Mouse (Mus musculus) natural killer cell, adult 2 months (primary cell): ENCODE measurements around the gene Erc2.

Source experiments
- DNase-seq, 2 experiments: peaks; one replicate each; pipeline ENCODE4 v3.0.0; 2022; ENCODE audit warnings: low spot score in 2 of 2

Gene Erc2

DNA sequence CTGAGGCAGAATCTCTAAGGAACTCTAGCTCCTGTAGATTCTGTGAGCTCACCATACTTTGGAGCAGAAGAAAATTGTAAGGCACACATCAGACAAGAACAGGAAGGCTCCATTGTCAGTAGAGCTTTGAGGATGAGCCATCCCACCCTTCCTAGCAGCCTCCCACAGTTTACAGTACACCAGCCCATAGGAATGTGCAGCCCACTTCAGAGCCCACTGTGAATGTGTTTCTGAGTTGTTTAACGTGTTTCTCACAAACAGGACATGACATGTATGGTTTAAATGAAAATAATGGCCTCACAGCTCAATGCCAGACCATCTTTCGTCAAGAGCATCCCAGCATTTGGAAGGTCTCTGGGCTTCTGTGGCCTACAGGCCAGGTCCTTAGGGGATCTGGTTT is 549.1 kb downstream of the Erc2 start:
- DNase-seq = no peak

DNA sequence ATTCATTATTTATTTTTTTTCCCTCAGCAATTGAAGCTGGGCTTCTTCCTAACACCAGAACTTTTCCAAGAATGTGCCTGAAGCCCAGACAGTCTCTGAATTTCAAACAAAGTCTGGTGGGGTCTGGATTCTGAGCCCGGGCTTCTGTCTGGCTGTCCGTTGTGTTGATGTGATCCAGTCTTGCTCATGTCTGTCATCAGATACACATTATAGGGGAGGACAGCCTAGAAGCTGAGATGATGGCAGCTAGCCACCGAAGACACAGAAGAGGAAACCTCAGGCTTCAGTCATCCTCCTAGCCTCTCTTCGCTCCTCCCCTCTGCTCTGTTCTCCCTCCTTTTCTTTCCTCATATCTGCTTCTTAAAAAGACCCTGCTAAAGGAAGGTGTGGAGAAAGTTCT is 551.5 kb downstream of the Erc2 start:
- no peak for DNase-seq

DNA sequence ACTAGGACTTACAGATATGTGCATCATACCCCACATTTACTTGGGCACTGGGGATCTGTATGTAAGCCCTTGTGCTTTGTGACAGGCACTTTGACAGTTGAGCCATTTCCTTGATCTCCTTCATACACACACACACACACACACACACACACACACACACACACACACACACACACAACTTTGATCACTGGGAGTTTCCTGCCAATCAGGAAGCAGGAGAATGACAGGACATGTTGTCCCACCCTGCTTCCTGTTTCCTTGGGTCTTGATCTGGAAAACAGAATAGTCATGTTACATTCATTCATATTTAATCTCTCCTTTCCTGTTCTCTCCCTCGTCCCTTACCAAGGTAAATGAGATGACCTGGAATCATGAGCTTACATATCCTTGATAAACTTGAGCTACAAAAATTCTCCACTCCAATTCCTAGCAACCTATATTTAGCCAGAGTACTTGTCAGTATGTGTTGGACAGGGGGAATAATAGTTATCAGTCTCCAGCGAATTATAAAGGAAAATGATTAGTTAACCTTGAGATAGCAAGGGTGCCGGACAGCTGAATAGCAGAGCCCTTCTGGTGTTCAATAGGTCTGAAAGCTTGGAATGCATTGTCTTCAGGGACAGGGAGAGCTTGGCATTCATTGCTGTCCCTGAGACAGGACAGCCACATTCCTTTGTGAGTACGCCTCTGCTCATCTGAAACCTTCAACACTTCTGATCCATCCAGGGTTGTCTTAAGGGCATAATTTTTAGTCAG is 559.0 kb downstream of the Erc2 start:
- no peak for DNase-seq

DNA sequence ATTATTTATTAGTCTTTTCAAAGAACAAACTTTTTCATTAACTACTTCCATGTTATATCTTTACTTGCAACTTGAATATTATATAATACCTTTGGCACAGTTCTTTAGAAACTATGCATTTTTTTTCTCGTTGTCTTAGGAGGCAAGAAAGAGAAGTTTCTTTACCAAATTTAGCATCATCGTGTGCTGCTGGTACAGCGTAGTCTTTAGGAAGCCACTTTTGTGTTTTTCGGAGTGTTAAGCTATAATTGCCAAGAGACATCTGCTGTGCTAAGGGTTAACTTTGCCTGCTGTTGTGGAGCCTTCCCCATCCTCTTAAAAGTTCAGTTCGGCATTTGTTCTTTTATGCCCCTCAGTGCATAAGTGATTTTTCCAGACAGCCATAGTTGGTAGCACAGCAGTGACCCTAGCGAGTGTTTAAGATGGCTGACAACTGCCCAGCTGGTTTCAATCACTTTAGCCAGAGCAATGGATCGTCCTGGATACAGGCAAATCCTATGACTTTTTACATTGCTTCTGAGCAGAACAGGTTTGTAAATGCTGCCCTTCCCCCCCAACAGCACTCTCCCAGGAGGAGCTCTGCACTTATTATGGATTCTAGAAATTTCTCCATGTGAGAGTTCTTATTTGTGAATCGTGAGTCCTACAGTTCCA is 570.6 kb downstream of the Erc2 start:
- no peak for DNase-seq

DNA sequence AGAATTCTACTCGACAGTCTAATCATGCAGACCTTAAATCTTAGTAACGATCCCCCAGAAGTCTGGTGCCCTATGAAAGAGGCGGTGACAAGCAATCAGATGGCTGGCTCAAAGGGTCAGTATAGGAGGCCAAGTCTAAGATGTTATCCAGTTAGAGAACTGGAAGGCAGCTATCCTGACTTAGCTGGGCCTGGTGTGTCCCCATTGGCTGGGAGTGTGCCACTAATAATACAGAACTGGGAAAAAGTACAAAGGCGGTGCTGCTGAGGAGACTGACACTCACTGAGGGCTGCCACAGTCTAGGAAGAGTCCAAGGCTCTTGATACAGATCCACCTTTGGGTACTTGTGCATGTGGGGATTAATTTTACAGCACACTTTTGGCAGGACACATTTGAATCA is 581.6 kb downstream of the Erc2 start:
- no peak for DNase-seq

DNA sequence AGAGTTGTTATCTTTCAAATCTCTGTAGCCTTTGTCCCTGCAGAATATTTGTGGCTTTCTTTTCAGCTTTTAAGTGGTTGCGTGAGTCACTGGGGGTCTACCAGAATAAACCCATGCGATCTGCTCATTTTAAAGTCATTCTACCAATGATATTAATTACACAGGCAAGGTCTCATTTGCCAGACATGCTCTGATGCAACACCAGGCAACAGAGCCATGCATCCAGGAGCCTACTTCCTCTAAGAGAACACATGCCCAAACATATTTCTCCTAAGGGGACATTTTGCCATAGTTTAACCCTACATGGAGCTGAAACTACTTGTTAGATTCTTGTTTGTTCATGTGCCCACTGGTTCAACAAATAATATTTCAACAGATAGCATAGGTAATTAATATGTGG is 584.1 kb downstream of the Erc2 start:
- no peak for DNase-seq

DNA sequence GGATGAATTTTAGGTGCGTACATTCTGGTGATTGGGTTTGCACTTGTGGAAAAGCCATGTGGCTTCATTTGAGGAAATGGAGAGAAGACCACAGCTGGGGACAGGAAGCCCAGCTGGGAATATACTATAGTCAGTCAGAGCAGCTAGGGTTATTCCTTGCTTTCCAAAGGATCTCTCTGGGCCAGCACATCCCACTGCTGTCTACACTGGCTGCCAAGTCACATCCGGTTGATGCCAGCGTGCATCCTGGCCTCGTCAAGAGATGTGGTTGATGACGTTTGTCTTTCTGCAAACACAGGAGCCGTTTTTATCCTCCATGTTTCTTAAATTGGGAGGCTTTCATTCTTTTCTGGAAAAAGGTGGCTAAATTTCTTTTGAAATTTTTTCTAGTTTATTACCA is 603.3 kb downstream of the Erc2 start:
- no peak for DNase-seq

DNA sequence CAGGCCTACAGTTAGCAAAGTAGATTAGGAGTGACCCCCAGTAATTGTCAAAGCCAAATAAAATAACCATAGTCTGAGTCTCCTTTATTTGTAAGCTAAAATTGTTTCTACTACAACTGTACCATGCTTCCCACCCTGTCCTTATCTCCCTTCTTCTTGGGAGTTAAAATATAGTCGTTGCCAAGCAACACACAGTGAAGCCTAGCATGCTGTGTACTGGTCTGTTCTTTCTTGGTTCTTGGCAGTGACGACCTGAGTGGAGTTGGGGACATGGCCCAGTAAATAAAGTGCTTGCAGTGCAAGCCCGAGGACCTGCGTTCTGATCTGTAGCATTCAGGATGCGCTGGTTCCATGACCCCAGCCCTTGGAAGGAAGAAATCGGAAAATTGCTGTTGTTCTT is 608.3 kb downstream of the Erc2 start:
- no peak for DNase-seq

DNA sequence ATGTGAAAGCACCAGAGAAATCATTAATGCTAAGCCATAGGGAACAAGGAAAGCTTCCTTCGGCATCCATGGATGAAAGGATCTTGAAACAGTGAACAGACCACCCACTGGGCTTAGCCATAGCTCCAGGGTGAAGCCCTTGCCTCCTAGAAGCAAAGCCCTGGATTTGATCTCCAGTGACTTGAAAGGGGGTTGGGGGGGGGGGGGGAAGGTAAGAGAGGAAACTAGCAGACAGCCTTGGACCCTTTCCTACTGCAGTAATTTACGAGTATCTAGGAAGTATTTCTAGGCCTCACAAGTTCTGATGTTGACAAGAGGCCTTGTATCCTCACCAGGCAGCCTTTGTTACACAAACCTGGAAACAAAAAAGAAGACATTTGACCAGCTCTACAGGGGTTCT is 609.0 kb downstream of the Erc2 start:
- DNase-seq = no peak

DNA sequence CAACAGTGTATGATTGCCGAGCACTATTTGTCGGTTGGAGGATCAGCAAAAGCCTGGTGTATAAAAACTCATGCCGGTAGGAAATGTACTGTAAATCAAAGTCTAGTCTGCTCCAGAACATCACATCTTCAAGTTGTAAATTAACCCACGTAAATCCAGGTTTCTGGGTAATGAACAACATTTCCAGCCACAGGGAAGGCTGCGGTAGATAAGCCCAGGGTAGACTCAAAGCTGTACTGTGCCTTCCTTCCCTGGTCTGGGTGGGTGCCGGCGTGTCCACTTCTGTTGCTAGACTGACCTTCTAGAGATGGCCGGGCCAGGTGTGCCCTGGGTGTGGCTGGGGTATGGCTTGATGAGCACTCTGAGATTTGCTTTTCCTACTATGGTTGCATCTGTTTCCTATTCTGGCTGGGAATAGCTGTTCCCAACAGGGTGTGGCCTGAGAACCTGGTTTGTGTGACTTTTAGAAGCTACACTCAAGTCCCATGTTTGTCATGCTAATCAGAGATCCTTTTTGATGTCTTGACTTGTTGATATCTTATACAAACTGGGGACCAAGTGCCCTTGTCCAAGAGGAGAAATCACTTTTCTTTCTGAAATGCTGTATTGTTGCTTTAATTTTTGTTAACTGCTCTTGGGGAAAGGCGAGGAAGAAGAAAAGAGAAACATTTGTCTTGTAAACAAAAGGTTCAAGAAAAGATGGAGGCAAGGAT is 616.3 kb downstream of the Erc2 start:
- DNase-seq = no peak

DNA sequence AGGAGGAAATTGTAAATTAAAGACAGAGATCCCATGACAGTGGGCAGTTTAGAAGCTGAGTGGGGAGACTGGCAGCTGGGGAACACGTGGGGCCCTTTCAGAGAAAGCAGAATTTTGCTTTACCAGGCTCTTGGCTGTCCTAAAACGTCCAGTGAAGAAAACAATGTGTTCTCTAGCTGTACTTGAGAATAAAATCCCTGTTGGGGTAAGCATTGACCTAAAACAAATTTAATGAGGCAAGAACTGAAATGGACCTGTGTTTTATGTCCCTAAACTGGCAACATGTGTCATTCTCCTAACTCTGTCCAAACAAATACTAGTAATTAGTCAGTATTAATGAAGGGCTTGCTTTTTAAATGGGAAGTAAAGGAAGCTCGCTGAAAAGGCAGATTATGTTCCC is 617.9 kb downstream of the Erc2 start:
- no peak for DNase-seq

DNA sequence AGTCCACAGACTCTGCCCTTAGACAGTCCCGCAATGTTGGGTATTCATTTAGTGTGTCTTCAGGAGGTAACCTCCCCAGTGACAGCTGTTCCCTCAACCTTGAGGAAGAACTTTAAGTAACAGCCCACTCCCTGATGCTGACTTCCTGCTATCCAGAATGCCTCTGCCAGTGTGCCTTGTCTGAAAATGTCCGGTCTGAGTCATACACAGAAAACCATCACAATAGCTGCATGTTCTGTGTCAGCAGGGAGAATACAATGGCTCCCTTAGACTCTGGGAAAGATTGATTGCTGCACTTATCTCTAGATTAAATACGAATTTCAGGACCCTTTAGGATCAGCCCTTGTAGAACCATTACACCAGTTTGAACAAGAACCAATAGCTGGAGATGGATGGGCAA is 620.5 kb downstream of the Erc2 start:
- DNase-seq = no peak

DNA sequence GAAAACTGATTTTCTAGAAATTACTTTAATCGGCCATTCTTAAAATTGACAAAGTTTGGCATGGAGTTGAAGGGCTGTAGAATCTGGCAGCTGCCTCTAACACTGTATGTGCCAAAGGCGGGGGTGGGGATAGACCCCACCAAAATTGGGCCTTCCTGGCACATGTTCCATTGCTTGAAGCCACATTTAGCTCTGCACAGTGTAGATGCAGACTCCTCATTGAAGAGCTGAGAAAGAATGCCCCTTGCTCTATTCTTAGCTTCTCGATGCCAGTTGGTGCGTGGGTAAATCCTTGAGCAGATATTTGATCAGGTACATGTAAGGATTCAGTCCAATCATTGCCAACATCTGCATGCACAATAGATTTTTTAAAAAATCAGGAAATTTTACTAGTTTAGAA is 621.2 kb downstream of the Erc2 start:
- no peak for DNase-seq

DNA sequence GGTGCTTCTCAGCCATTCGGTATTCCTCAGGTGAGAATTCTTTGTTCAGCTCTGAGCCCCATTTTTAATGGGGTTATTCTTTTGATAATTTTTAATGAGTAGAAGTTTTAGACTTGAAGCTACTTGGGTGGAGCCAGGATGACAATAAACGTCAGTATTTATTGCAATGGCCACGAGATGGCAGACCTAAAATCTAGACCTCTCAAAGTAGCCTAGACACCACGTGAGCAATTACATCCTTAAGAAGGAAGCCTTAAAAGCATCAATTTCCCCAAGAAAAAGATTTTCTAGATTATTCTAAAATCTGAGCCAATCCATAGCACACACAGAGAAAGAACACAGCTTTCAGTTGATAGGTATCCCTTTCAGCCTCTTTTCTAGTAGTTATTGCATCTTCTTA is 640.5 kb downstream of the Erc2 start:
- DNase-seq = no peak

DNA sequence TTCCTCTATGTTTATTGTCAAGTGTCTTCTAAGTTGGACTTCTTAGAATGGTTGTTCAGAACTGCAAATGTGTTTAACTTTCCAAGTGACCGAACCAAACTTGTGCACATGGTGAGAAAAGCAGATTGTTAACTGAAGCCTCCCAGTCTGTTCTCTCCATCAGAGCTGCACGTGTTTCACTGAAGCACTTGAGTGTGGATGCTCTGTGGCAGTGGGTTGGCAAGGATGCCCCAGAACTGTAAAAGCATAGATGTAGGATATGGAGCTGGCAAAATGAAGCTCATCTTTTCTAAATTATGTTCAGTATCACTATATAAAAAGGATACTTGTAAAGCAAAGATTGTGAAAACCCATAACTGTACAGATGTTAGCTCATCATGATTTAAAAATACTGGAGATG is 645.1 kb downstream of the Erc2 start:
- no peak for DNase-seq

DNA sequence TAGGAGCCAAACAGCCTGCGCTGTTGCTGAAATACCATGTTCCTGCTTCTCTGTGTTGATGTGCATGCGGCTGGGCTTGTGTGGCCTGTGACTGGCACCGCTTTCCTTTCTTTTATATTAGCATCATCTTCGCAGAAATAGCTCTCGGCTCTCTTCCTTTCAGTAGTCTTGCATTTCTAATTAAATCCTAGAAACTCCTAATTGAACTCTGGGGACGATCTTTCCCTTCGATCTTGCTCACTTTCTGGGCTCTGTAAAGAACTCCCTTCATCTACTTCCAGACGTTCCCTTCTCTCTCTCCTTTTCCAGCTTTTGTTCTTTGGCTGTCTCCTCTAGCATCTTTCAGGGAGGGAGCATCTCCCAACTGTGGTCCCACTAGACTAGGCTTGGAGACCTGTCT is 649.6 kb downstream of the Erc2 start:
- no peak for DNase-seq

DNA sequence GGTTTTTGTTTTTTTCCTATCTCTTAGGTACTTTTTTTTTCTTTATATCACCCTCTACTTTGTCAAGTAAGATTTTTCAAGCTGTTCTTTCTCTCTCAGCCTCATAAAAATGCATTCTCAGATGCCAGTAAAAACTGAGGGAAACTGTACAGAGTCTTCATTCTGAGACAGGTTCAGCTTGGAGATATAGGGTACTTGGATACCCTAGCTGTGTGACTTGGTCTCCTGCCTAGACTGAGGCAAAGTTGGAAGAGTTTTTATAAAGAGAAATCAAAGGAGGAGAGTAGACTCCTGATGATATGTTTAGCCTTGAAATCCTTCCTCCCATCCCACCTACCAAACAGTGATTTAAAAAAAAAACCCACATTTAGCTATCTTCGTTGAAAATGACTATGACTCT is 651.4 kb downstream of the Erc2 start:
- no peak for DNase-seq

DNA sequence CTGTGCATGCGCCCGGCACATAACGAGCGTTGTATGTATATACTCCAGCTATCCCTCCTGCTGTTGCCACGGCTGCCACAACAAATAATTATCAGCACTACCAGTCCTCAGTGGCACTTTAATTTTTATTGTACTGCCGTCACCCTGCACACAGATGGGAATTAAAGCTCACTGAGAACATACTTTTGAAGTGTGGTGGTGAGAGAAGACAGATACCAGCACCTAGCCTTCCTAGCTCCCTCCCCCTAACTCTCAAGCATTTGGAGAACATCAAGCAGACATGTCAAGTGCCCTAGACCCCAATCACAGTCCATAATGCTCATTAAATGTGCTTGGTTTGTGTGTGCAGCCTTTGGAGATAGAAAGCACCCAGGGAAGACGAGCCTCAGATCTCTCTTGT is 652.6 kb downstream of the Erc2 start:
- DNase-seq = no peak

DNA sequence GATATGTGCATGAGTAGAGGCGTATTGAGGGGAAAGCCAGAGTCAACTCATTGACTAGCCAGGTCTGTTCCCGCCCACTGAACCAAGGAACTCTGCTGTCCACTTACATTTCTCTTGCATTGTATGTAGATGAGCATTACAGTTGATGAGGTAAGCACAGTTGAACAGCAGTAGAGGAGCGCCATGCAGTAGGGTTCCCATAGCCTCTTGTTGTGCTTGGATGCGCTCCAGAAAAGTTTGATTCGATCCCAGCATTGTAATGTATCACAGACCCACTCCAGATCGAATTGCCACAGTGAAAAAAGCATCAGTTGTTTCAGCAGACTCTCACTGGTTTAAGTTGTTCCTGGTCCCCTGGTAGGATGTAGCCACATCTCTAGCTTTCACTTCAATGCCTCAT is 656.7 kb downstream of the Erc2 start:
- no peak for DNase-seq

DNA sequence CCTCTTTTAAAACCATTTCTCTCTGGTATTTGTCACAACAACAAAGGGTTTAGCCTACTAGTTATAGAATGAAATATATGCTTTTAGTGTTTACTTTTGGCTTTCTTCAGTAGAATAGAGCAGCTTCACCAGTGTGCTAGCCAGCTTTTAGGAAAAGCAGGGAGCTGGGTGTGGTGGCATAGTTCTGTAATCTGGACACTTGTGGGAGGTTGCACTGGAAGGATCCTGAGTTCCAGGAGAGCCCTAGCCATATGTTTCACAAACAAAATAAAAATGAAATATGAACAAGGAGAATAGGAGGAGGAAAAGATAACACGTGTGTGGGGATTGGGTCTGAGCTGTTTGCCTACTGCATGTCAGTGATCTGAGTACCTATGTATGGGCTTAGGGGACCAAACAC is 658.1 kb downstream of the Erc2 start:
- DNase-seq = no peak

DNA sequence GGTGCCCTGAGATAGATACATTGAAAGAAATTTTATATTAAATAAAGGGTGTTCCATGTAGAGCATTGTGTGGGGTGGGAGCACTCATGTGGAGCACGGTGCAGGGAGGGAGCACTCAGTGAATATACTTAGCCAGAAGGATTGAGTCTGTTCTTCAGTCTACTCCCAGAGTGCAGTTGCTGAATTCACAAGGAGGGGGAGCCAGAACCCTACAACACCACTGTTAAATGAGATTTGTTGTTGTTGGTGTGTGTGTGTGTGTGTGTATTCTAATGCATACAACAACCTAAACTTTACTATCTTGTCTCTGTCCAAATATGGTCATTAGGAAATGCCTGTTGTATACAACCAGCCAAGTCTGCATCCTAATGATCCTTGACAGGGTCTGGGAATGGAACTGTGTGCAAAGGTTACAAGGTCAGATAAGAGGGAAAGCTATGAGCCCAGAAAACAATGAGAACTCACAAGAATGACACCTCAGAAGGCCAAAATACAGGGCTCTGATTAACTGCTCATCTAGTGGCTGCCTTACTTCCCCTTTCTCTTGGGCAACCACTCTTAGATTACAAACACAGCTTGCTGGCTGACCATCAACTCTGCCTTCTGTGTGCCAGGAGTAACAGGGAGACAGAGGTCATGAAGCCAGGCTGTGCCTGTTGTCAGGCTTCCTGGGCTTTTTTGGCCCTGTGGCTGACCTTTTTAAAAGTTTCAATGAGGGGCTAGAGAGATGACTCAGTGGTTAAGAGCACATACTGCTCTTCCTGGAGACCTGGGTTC is 661.3 kb downstream of the Erc2 start:
- no peak for DNase-seq

DNA sequence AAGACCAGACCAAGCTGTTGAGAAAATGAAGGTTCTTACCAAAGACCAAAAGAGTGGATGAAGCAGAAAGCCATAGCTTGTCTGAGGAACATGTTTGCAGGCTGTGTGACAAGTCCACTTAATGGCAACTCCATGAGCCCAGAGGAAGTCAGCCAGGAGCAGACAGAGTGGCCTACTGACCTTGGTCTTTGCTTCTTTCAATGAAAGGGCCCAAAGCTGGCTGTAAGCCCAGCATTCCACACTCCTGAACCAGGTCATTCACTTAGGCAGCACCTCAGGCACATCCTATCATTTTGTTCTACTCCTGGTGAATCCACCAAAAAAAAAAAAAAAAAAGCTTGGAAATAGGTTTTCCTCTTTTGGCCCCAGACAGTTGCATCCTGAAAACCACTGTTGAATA is 664.3 kb downstream of the Erc2 start:
- DNase-seq = no peak
